Mouse (Mus musculus): ENCODE results near the gene Acaa1a.

DNA sequence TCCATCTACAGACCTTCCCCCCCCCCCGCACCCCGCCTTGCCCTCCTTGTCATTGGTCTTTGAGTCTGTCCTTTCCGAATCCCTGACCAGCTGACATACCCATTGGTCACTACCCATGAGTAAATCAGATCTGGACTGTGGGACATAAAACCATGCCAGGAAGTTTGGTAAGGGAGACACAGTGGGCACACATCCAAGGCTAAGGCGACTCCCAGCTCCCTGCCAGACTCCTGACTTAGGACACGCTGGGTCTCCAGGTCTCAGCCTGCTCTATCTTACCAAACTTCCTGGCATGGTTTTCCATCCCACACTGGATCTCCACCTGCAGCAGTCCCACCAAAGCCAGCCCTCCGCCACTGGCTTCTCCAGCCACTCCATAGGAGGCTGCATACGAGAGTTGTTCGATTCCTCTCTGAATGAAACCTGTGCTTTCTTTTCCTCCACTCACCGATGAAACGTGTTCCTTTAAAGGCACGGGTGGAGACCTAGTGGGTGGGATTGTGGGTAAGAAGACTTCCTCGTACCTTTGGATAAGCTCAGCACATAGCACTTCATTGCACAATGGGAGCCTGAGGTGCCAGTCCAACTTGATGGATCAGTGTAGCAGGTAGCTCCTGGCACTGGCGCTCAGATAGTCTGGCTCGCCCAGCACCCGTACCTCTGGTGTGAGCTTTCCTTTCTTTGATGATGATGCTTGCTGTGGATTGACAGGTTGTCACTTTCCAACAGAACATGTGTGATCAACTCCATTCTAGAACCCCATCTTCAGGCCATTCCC, 9.1 kb upstream of the Acaa1a start:
- TF ChIP-seq POLR2A (IDR thresholded peaks at IDR 0.05; ENCODE audit: control insufficient read depth, extremely low read depth, insufficient read depth, low read length, poor library complexity), result no peak
- TF ChIP-seq CTCF (IDR thresholded peaks at IDR 0.05; ENCODE audit: borderline replicate concordance, control insufficient read depth, extremely low read depth, insufficient read depth, low read length, poor library complexity), result no peak

All from thymus, adult 2 months (tissue).